Mouse (Mus musculus) frontal cortex, postnatal 36 days (tissue): ENCODE measurements at regions not wholly inside any gene's neighbourhood (a gene's known extent, or its start where the extent isn't known, plus 50 kb on each side); places are given as distances from the start of the nearest gene placed in this dataset.
A peak's percentile ranks its signal among the peaks of the same experiment; 100 is the strongest.
"Not testable (repeated sequence)": the region's sequence is repeated elsewhere in the genome, so short reads cannot be mapped to it uniquely, and the experiment has no call there.

Source experiments
- DNase-seq, 2 experiments: peaks; one replicate each; pipeline ENCODE4 v3.0.0; 2022; ENCODE audit warnings: low spot score in 2 of 2

- DNase-seq = no peak
Observed at GRCm38 (mm10) chr14:116586742-116587141, 338.4 kb upstream of the Gpc6 start.

- DNase-seq = no peak
Observed at GRCm38 (mm10) chr14:116589529-116589928, 335.6 kb upstream of the Gpc6 start.

DNA sequence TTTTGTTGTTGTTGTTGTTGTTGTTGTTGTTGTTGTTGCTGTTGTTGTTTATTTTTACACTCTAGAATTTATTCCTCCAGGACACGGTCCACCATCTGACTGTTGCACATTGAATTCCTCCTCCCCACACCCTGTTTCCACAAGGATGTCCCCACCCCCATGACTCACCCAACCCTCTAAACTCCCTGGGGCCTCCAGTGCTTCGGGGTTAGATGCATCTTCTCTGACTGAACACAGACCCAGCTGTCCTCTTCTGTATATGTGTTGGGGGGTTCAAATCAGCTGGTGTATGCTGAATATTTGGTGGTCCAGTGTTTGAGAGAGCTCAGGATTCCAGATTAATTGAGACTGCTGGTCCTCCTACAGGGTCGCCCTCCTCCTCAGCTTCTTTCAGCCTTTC, 335.0 kb upstream of the Gpc6 start:
- no peak for DNase-seq

GRCm38 (mm10) chr14:116608130-116608529, 317.0 kb upstream of the Gpc6 start:
- DNase-seq = no peak

DNA sequence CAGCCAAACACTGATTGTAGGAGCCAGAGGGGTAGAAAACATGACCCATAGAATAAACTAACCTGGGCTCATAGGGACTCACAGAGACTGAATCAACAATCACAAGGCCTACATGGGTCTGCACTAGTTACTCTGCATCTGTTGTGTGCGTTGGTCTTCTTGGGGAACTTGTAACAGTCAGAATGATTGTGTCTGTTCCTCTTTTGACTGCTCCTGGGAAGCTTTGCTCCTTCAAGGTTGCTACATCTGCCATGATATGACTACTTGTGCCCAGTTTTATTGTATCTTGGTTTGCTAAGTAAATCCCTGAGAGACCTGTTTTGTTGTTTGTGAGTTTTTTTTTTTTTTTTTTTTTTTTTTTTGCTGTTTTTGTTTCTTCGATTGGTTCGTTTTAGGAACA, 313.9 kb upstream of the Gpc6 start:
- DNase-seq = no peak

GRCm38 (mm10) chr14:116632181-116632580, 292.9 kb upstream of the Gpc6 start:
- DNase-seq = peak; percentile 38 to 62

DNA sequence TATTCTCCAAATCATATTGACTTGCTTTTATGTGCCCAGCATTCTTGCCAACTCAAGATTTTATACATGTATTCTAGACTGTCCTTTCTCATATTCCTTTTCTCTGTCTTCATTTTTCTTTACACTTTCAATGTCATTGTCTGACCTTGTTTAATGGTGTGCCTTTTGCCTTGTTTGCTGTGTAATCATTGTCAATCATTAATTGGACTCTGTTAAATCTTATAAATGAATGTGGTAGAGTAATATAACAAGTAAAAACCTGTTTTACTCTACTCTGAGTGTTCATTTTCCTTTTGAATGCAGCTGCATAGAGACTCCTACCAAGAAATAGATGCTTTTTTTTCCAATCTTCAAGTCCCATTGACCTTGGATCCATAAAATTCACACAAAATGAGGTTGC, 283.0 kb upstream of the Gpc6 start:
- no peak for DNase-seq

DNA sequence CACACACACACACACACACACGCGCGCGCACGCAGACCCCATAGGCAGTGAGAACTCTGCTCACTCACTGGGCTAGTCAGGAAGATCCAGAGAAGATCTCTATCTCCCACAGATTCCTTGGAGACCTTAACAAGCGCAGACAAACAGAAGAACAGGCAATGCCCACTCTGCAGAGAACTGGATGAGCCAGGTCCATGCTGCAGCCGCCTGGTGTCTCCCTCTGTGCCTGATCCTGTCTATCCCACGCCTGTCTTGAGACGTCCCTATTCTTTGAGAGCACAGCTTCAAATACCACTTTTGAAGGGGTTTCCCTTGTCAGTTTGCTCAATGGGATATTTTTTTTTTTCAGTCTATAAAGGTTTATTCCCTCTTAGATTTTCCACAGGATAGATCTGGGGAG, 273.2 kb upstream of the Gpc6 start:
- DNase-seq = no peak

GRCm38 (mm10) chr14:116683909-116684308, 241.2 kb upstream of the Gpc6 start:
- DNase-seq = no peak

- DNase-seq = no peak
Observed at GRCm38 (mm10) chr14:116697675-116698074, 227.4 kb upstream of the Gpc6 start.

- DNase-seq = no peak
Observed at GRCm38 (mm10) chr14:116698437-116698836, 226.7 kb upstream of the Gpc6 start.

DNA sequence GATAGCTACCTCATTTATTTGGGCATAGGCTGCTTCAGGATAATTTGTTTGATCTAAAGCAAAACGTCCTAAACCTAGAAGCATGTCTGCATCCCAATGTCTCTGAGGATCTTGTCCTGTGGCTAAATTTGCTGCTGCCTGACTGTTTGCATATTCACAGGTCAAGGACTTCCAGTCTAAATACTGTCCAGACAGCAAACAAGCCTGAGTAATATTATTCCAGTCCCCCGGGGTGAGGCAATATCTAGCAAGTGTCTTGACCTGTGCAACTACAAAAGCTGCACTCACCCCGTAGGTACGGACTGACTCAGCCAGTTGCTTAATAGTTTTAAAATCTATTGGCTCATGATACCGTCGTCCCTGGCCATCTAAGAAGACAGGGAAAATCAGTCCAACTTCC, 190.5 kb upstream of the Gpc6 start:
- not testable (repeated sequence) for DNase-seq

GRCm38 (mm10) chr14:116754438-116755157, 170.5 kb upstream of the Gpc6 start:
- no peak for DNase-seq

DNA sequence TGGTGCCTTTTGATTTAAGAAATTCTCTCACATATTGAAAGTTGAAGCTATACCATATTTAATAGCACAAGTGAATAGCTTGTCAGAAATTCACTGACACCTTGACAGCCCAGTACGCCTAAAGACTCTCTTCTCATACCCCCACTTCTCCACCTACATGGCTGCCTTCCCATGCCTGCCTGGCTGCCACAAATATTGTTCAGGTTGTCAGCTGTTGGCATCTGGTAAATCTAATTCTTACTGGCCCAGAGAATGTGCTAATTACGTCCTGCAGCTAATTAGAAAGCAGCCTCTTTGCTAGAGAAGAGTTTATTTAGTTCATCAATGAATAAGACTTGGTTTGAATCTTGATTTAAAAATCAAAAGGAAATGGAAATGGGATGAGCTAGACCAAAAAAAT, 163.7 kb upstream of the Gpc6 start:
- peak in 1 of 2 experiments; percentile 7 for DNase-seq

- DNase-seq = peak; percentile 3 to 5
Observed at GRCm38 (mm10) chr14:116771120-116771519, 154.0 kb upstream of the Gpc6 start.

GRCm38 (mm10) chr14:116771671-116772070, 153.4 kb upstream of the Gpc6 start:
- no peak for DNase-seq

GRCm38 (mm10) chr14:116779661-116780060, 145.5 kb upstream of the Gpc6 start:
- peak; percentile 3 to 62 for DNase-seq

DNA sequence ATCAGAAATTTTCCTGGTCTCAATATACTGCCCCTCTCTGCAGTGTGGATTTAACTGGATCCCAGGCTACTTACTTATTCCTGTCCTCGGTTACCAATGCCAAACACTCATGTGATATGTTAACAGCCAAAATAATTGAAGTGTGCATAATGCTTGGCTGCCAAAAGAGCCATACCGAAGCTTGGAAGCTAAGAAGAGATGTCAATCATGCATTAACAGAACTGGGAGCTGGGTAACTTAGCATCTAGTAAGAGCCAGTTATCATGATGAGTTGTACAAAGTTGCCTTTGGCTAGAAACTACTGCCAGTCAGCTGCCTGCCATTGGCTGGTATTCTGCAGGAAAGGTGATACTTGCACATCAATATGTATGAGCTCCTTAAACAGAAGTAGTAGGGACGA, 141.3 kb upstream of the Gpc6 start:
- no peak for DNase-seq

DNA sequence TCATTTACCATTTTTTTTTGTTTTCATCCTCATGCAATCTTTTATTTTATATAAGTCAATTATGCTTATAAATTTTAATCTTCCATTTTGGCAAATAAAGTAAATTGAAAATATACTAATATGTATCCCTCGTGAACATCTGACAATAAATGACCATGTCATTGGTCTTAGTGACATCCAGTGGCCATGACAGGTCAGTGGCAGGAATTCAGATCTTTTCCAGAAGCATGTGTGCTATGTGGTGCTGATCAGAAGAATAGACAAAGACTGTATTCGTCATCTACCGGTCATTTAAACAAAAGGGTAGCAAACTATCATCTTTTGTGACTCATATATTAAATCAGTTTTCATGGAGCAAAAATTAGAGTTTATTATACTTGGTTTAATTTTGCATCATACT, 118.6 kb upstream of the Gpc6 start:
- no peak for DNase-seq

DNA sequence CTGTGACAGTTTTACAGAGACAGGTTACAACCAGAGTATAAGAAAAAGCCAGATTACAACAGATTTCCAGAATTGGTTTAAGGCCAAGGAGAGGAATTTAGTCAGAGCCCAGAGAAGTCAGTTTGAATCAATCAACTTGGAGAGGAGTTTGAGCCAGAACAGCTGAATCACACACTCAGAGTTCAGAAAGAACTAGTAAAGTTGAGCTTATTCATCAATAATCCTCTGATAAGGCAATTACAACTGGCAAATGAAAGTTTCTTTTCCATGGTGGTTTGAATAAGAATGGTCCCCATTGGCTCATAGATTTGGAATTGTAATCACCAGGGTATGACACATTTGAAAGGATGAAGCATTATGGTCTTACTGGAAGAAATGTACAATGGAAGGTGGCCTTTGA, 116.5 kb upstream of the Gpc6 start:
- DNase-seq = no peak

DNA sequence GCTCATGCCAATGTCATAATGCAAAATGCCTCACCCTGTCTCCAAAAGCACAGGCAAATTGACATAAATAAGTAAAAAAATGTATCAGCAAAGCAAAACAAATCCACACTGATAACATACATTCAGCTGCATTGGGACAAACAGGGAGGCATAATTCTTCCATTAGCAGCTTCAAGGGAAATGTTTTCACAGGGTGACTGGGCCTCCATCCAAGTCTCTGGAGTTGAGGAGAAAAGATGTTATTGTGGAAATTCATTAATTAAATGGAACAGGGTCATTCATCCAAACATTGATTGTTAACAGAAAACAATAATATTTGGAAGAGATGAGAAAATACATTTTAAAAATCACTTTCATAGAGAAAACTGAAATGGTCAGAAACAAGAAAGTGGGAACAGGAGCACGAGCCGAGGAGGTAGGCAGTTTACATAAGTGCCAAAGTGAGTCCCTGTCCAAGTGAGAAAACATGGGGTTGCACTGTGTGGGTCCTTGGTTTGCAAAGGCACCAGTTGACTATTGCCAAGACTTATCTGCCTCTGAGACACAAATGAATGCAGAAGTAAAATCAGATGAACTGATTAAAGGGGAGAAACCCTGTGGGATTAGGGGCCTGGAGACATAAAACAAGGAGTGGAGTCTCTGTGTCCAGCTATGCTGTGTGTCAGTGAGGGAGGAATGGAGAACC, 114.3 kb upstream of the Gpc6 start:
- DNase-seq = peak in 1 of 2 experiments; percentile 6

- no peak for DNase-seq
Observed at GRCm38 (mm10) chr14:116837235-116837634, 87.9 kb upstream of the Gpc6 start.

DNA sequence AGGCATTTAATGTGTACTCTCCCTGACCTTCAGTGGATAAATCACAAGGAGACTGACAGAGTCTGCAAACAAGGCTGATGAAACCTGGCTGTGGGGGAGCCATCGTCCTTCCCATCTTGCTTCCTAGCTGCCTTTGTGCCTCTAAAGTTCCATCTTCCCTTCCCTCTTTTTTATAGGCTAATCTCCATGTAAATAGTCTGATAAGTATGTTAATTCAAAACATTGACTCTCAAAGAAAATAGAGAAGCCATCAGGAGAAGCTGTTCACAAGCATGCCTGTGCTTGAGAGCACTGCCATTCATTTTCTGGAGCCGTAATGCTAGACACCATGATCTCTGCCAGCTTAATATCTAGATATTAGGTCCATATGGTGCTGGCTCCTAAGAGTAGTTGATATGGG, 55.7 kb upstream of the Gpc6 start:
- no peak for DNase-seq

DNA sequence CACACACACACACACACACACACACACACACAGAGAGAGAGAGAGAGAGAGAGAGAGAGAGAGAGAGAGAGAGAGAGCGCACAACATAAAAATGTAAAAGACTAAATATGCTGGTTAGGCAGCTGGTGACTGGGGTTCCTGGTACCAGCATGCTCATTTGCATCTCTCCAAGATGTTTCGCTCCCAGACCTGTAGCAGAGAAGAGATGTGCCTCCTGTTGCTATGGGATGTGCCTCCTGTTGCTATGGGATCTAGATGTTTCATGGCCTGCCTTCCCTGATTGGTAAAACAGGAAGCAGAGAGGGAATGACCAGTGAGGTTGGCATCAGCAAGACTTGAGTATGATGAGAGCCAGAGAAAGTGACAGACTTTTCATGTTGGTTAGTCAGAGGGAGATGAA, 55.1 kb upstream of the Gpc6 start:
- DNase-seq = no peak
